Mouse (Mus musculus) C2C12 (cell line): ENCODE measurements around the gene Tent4a. TPM values are rescaled to one million over a fixed set of nuclear protein-coding genes. Genes with fewer than 3 reads are reported as not detected.

Experiments used
- H3K27me3 ChIP-seq: one replicate; pipeline ENCODE4 v1.6.1; 2011; ENCODE audit not compliant: control insufficient read depth, insufficient read depth, insufficient read length
- H3K36me3 ChIP-seq: one replicate; pipeline ENCODE4 v1.6.1; 2011; ENCODE audit not compliant: control insufficient read depth, insufficient read depth
- H3K4me3 ChIP-seq: one replicate; pipeline ENCODE4 v1.5.1; 2011; ENCODE audit warnings: mild to moderate bottlenecking, control low read depth; ENCODE audit not compliant: poor library complexity, insufficient read depth, severe bottlenecking
- H3K79me2 ChIP-seq: one replicate; pipeline ENCODE4 v1.6.1; 2011; ENCODE audit not compliant: control insufficient read depth, insufficient read depth
- H3K79me3 ChIP-seq: one replicate; pipeline ENCODE4 v1.6.1; 2011; ENCODE audit warnings: low read depth, control low read depth
- H3ac ChIP-seq: one replicate; pipeline ENCODE3; 2011; ENCODE audit warnings: low read depth; ENCODE audit not compliant: control insufficient read depth, insufficient read length
- CEBPB ChIP-seq: IDR thresholded peaks from one replicate; pipeline ENCODE4 v1.6.1; 2011; ENCODE audit warnings: low read depth, mild to moderate bottlenecking, control low read depth, moderate library complexity
- CTCF ChIP-seq: IDR thresholded peaks from one replicate; pipeline ENCODE4 v1.5.1; 2011; ENCODE audit not compliant: control insufficient read depth, insufficient read depth, insufficient read length
- FOSL1 ChIP-seq: IDR thresholded peaks from one replicate; pipeline ENCODE4 v1.8.0; 2011; ENCODE audit warnings: mild to moderate bottlenecking, low read length; ENCODE audit not compliant: poor library complexity, insufficient read depth, severe bottlenecking
- MAX ChIP-seq: IDR thresholded peaks from one replicate; pipeline ENCODE4 v1.6.1; 2011; ENCODE audit warnings: mild to moderate bottlenecking, control low read depth
- MYOD1 ChIP-seq: IDR thresholded peaks from one replicate; pipeline ENCODE4 v1.6.1; 2011; ENCODE audit warnings: low read depth; ENCODE audit not compliant: control insufficient read depth, insufficient read length
- MYOG ChIP-seq: IDR thresholded peaks from one replicate; pipeline ENCODE4 v1.6.1; 2011; ENCODE audit not compliant: control insufficient read depth, insufficient read length; ENCODE audit errors: extremely low read depth
- USF1 ChIP-seq: IDR thresholded peaks from one replicate; pipeline ENCODE4 v1.6.1; 2011; ENCODE audit warnings: low read depth, mild to moderate bottlenecking, control low read depth, moderate library complexity
- polyA plus RNA-seq: library from polyadenylated mRNA; unstranded; fragments of >200 nt; fragmentation: generic; extraction: Trizol; gene quantifications from one replicate; pipeline ENCODE4 v1.2.1, GENCODE M21; 2012; ENCODE audit warnings: missing spikeins

Tent4a gene
- polyA plus RNA-seq, 1 experiment, result 19.2 TPM

- peaks cover 18% of the 10 kb centered on the region for H3K79me2 ChIP-seq
- H3K27me3 ChIP-seq, result no peaks in the 10 kb centered on the region
- no peak overlapping the region for H3K4me3 ChIP-seq
- TF ChIP-seq FOSL1 (no peak), USF1 (no peak), MYOG (no peak), CEBPB (no peak), MYOD1 (no peak), MAX (no peak), CTCF (no peak)
- no peak overlapping the region for H3ac ChIP-seq
- peaks cover 12% of the 10 kb centered on the region for H3K79me3 ChIP-seq
- no peaks in the 10 kb centered on the region for H3K36me3 ChIP-seq
Measured at GRCm38 (mm10) chr13:69537366-69537765, 2.9 kb upstream of the Tent4a start.

- Histone ChIP-seq H3K79me3 (peaks cover 26% of the 10 kb centered on the region), H3K79me2 (peaks cover 32% of the 10 kb centered on the region), H3ac (no peak overlapping the region), H3K27me3 (no peaks in the 10 kb centered on the region), H3K4me3 (no peak overlapping the region), H3K36me3 (no peaks in the 10 kb centered on the region)
- TF ChIP-seq FOSL1 (no peak), MAX (no peak), USF1 (no peak), MYOD1 (no peak), MYOG (no peak), CTCF (no peak), CEBPB (no peak)
Measured at GRCm38 (mm10) chr13:69536021-69536420, 1.6 kb upstream of the Tent4a start.

GRCm38 (mm10) chr13:69534654-69535551, 486 bp upstream of the Tent4a start:
- Histone ChIP-seq H3K36me3 (no peaks in the 10 kb centered on the region), H3K79me3 (peaks cover 37% of the 10 kb centered on the region), H3ac (peak overlapping the region; percentile 94), H3K79me2 (peaks cover 43% of the 10 kb centered on the region), H3K27me3 (no peaks in the 10 kb centered on the region), H3K4me3 (peak overlapping the region; percentile 57)
- TF ChIP-seq CEBPB, result no peak
- no peak for TF ChIP-seq MYOD1
- TF ChIP-seq CTCF, result no peak
- TF ChIP-seq USF1, result peak; percentile 53
- TF ChIP-seq MYOG, result no peak
- TF ChIP-seq FOSL1, result no peak
- TF ChIP-seq MAX, result peak; percentile 62

GRCm38 (mm10) chr13:69533405-69534333, 748 bp downstream of the Tent4a start, which contains the start of gene Nsun2:
Gene Nsun2 (plus strand): TSS chr13:69533746.
- Histone ChIP-seq H3ac (peak within 1 kb of the TSS; percentile 97), H3K79me2 (peaks cover 55% of the 10 kb centered on the region), H3K79me3 (peaks cover 49% of the 10 kb centered on the region), H3K4me3 (peak within 1 kb of the TSS; percentile 66), H3K27me3 (no peaks in the 10 kb centered on the region), H3K36me3 (no peaks in the 10 kb centered on the region)
- no peak for TF ChIP-seq MYOD1
- TF ChIP-seq CEBPB, result no peak
- TF ChIP-seq USF1, result no peak
- no peak for TF ChIP-seq MAX
- TF ChIP-seq MYOG, result no peak
- no peak for TF ChIP-seq FOSL1
- TF ChIP-seq CTCF, result no peak

GRCm38 (mm10) chr13:69532893-69533404, 1.5 kb downstream of the Tent4a start:
- TF ChIP-seq CEBPB (no peak), USF1 (no peak)
- H3K79me3 ChIP-seq, result peaks cover 56% of the 10 kb centered on the region
- H3K27me3 ChIP-seq, result no peaks in the 10 kb centered on the region
- H3K36me3 ChIP-seq, result peaks cover 4% of the 10 kb centered on the region
- H3K79me2 ChIP-seq, result peaks cover 62% of the 10 kb centered on the region
- H3K4me3 ChIP-seq, result peak overlapping the region; percentile 66
- H3ac ChIP-seq, result peak overlapping the region; percentile 97
